Mouse (Mus musculus): ENCODE data around the gene Ank. TPM values are rescaled to one million over a fixed set of nuclear protein-coding genes. Genes with fewer than 3 reads are reported as not detected.
A peak's percentile ranks its signal among the peaks of the same experiment; 100 is the strongest.

The Ank gene
- total and polyA plus RNA-seq, 2 experiments from 2014 or later = 15.8 to 28.4 TPM

DNA sequence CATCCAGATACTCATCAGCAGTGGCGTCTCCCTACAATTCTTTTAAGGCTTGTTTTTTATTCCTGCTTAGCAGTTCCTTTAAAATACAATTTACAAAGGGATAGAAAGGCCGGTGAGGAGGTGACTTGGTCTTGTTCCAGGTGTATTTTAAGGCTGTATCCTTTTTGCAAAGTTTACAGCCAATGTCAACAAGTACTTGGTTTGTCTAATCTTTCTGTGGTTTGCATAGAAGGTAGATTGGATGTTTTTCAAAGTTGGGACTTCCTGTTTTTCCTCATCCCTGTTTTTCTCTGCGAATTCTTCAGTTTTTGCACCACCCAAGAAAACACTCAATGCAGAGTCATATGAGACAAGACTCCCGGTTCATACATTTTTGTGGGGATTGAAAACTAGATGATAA is 62.4 kb downstream of the Ank start:
- ATAC-seq (ENCODE audit: low FRiP score) (no peak), DNase-seq (ENCODE audit: low spot score) (no peak)
- no peak for TF ChIP-seq CTCF (IDR thresholded peaks at IDR 0.05)
- Histone ChIP-seq H3K9ac (replicated peaks; ENCODE audit: low read length, poor library complexity, severe bottlenecking) (no peak overlapping the region), H3K36me3 (ENCODE audit: insufficient read depth, low read length) (no peaks in the 10 kb centered on the region; the same call in 1 of the 2 replicates), H3K4me1 (ENCODE audit: insufficient read depth, low read length) (no peaks in the 10 kb centered on the region), H3K4me2 (ENCODE audit: low read depth, low read length, poor library complexity, severe bottlenecking) (no peak overlapping the region), H3K27ac (ENCODE audit: low read depth, low read length) (no peak overlapping the region), H3K4me3 (ENCODE audit: low read depth, low read length) (no peak overlapping the region), H3K9me3 (ENCODE audit: low read length) (no peaks in the 10 kb centered on the region), H3K27me3 (ENCODE audit: insufficient read depth, low read length) (no peaks in the 10 kb centered on the region)
- WGBS = 79% methylated on average over 4 of the region's 4 CpGs

GRCm38 (mm10) chr15:27530023-27530422 is 63.5 kb downstream of the Ank start:
- H3K9me3 ChIP-seq (ENCODE audit: low read length) = no peaks in the 10 kb centered on the region
- H3K4me1 ChIP-seq (ENCODE audit: insufficient read depth, low read length) = no peaks in the 10 kb centered on the region
- ATAC-seq (ENCODE audit: low FRiP score) = no peak
- no peak overlapping the region for H3K27ac ChIP-seq (ENCODE audit: low read depth, low read length)
- H3K4me3 ChIP-seq (ENCODE audit: low read depth, low read length) = no peak overlapping the region
- DNase-seq (ENCODE audit: low spot score) = no peak
- no peaks in the 10 kb centered on the region; the same call in 1 of the 2 replicates for H3K36me3 ChIP-seq (ENCODE audit: insufficient read depth, low read length)
- WGBS = 43% methylated on average over 4 of the region's 4 CpGs
- H3K9ac ChIP-seq (replicated peaks; ENCODE audit: low read length, poor library complexity, severe bottlenecking) = no peak overlapping the region
- no peak overlapping the region for H3K4me2 ChIP-seq (ENCODE audit: low read depth, low read length, poor library complexity, severe bottlenecking)
- no peak for TF ChIP-seq CTCF (IDR thresholded peaks at IDR 0.05)
- no peaks in the 10 kb centered on the region for H3K27me3 ChIP-seq (ENCODE audit: insufficient read depth, low read length)

DNA sequence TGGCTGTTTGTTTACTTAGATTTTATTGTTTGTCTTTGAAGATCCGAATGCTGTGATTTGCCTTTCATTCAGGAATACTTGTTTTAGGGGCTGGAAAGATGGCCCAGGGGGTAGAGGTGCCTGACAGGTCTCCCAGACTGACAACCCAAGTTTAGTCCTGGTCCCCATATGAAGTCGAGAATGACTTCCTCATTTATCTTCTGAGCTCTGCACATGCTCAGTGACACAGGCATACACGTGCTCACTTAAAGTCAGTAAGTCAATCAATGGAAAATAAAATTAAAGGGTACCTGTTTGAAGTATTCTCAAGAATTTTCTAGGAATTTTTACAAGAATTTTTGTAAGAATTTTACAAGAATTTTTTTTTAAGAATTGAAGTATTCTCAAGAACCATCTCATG is 66.6 kb downstream of the Ank start:
- no peaks in the 10 kb centered on the region for H3K9me3 ChIP-seq (ENCODE audit: low read length)
- no peaks in the 10 kb centered on the region for H3K36me3 ChIP-seq (ENCODE audit: insufficient read depth, low read length)
- DNase-seq (ENCODE audit: low spot score) = no peak
- H3K4me3 ChIP-seq (ENCODE audit: low read depth, low read length) = no peak overlapping the region
- H3K27ac ChIP-seq (ENCODE audit: low read depth, low read length) = no peak overlapping the region
- no peak for TF ChIP-seq CTCF (IDR thresholded peaks at IDR 0.05)
- no peaks in the 10 kb centered on the region for H3K27me3 ChIP-seq (ENCODE audit: insufficient read depth, low read length)
- no peak overlapping the region for H3K4me2 ChIP-seq (ENCODE audit: low read depth, low read length, poor library complexity, severe bottlenecking)
- no peak for ATAC-seq (ENCODE audit: low FRiP score)
- H3K4me1 ChIP-seq (ENCODE audit: insufficient read depth, low read length) = no peaks in the 10 kb centered on the region
- 74% methylated on average over 3 of the region's 3 CpGs for WGBS
- no peak overlapping the region for H3K9ac ChIP-seq (replicated peaks; ENCODE audit: low read length, poor library complexity, severe bottlenecking)

DNA sequence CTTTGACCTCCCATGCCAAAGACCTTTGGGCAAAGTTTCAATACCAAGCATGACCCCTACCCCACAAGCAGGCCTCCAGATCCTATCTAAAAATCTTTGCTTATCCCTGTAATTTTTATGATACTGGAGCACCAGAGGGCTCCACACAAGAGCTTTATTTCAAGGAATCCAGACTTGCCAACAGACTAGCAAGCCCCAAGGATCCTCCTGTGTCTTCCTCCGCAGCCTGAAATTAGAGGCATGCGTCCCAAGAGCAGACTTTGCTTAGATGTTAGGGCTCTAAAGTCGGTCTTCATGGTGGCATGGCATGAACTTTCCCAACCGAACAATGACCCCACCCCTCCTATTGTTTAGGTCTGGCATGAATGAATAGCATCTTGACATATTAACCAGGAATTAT is 69.2 kb downstream of the Ank start:
- H3K27me3 ChIP-seq (ENCODE audit: insufficient read depth, low read length) = no peaks in the 10 kb centered on the region
- no peaks in the 10 kb centered on the region for H3K36me3 ChIP-seq (ENCODE audit: insufficient read depth, low read length)
- no peak for ATAC-seq (ENCODE audit: low FRiP score)
- no peaks in the 10 kb centered on the region for H3K4me1 ChIP-seq (ENCODE audit: insufficient read depth, low read length)
- H3K4me2 ChIP-seq (ENCODE audit: low read depth, low read length, poor library complexity, severe bottlenecking) = no peak overlapping the region
- TF ChIP-seq CTCF (IDR thresholded peaks at IDR 0.05) = no peak
- no peak for DNase-seq (ENCODE audit: low spot score)
- WGBS = 85% methylated on average over 4 of the region's 4 CpGs
- no peak overlapping the region for H3K4me3 ChIP-seq (ENCODE audit: low read depth, low read length)
- no peak overlapping the region for H3K27ac ChIP-seq (ENCODE audit: low read depth, low read length)
- H3K9me3 ChIP-seq (ENCODE audit: low read length) = no peaks in the 10 kb centered on the region
- no peak overlapping the region for H3K9ac ChIP-seq (replicated peaks; ENCODE audit: low read length, poor library complexity, severe bottlenecking)

DNA sequence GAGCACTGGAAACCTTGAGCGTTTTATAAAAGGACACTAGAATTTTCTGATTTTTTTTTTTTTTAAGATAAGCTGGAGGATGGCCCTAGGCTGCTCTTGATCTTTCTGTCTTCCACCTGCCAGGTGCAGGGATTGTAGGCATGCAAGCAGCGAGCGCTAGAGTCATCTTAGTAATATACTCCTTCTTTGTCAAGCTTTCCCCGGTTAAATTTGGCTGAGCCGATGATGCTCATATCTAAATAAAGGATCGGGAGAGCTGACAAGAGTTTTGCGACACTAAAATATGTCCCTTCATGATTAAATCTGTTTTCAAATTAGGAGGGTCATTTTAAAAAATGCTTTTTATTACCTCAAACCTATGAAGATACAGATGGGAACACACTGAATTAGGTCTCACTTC is 69.7 kb downstream of the Ank start:
- Histone ChIP-seq H3K36me3 (ENCODE audit: insufficient read depth, low read length) (no peaks in the 10 kb centered on the region), H3K4me2 (ENCODE audit: low read depth, low read length, poor library complexity, severe bottlenecking) (no peak overlapping the region), H3K9ac (replicated peaks; ENCODE audit: low read length, poor library complexity, severe bottlenecking) (no peak overlapping the region), H3K27ac (ENCODE audit: low read depth, low read length) (no peak overlapping the region), H3K9me3 (ENCODE audit: low read length) (no peaks in the 10 kb centered on the region), H3K27me3 (ENCODE audit: insufficient read depth, low read length) (no peaks in the 10 kb centered on the region), H3K4me3 (ENCODE audit: low read depth, low read length) (no peak overlapping the region), H3K4me1 (ENCODE audit: insufficient read depth, low read length) (no peaks in the 10 kb centered on the region)
- no peak for ATAC-seq (ENCODE audit: low FRiP score)
- 76% methylated on average over 7 of the region's 7 CpGs for WGBS
- TF ChIP-seq CTCF (IDR thresholded peaks at IDR 0.05) = no peak
- DNase-seq (ENCODE audit: low spot score) = no peak

DNA sequence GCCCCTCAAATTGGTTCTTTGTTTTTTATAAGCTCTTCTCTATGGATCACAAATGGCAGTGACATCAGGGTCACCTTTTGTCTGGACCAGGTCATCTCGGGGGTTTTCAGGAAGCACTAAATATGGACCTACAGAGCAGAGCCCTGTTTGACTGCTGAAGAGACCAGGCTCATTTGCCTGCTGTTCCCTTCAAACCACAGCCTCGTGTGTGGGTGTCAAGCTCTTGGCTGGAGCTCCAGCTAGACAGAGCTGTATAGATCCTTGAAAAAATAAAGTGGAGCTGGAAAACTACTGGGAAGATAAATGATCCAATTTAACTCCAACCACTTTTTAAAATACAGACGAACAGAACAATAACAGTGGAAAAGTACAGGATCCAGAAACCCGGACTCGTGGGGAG is 70.3 kb downstream of the Ank start:
- DNase-seq (ENCODE audit: low spot score) = no peak
- 56% methylated on average over 5 of the region's 5 CpGs for WGBS

More for the DNA sequence above, 70.3 kb downstream of the Ank start:
- no peaks in the 10 kb centered on the region for H3K36me3 ChIP-seq (ENCODE audit: insufficient read depth, low read length)
- H3K27me3 ChIP-seq (ENCODE audit: insufficient read depth, low read length) = no peaks in the 10 kb centered on the region
- H3K4me1 ChIP-seq (ENCODE audit: insufficient read depth, low read length) = no peaks in the 10 kb centered on the region
- 0 out of 2 replicates have a peak overlapping the region, but pooled peaks have one; percentile 6 for H3K27ac ChIP-seq (ENCODE audit: low read depth, low read length)
- H3K9me3 ChIP-seq (ENCODE audit: low read length) = no peaks in the 10 kb centered on the region
- no peak for ATAC-seq (ENCODE audit: low FRiP score)
- no peak overlapping the region for H3K4me2 ChIP-seq (ENCODE audit: low read depth, low read length, poor library complexity, severe bottlenecking)
- H3K4me3 ChIP-seq (ENCODE audit: low read depth, low read length) = no peak overlapping the region
- H3K9ac ChIP-seq (replicated peaks; ENCODE audit: low read length, poor library complexity, severe bottlenecking) = no peak overlapping the region
- TF ChIP-seq CTCF (IDR thresholded peaks at IDR 0.05) = no peak
